Mouse (Mus musculus) olfactory bulb, adult 2 months (tissue): ENCODE measurements around the gene Tgtp2.

Experiments used
- CTCF ChIP-seq: fragments of 200-500 bp; IDR thresholded peaks from 2 replicates; pipeline ENCODE4 v1.5.1; 2012; ENCODE audit warnings: low read depth, mild to moderate bottlenecking, low read length, moderate library complexity; ENCODE audit not compliant: insufficient read depth
- POLR2A ChIP-seq: fragments of 200-500 bp; IDR thresholded peaks from 2 replicates; pipeline ENCODE4 v1.6.1; 2012; ENCODE audit warnings: mild to moderate bottlenecking, low read depth, low read length, moderate library complexity; ENCODE audit not compliant: insufficient read depth

DNA sequence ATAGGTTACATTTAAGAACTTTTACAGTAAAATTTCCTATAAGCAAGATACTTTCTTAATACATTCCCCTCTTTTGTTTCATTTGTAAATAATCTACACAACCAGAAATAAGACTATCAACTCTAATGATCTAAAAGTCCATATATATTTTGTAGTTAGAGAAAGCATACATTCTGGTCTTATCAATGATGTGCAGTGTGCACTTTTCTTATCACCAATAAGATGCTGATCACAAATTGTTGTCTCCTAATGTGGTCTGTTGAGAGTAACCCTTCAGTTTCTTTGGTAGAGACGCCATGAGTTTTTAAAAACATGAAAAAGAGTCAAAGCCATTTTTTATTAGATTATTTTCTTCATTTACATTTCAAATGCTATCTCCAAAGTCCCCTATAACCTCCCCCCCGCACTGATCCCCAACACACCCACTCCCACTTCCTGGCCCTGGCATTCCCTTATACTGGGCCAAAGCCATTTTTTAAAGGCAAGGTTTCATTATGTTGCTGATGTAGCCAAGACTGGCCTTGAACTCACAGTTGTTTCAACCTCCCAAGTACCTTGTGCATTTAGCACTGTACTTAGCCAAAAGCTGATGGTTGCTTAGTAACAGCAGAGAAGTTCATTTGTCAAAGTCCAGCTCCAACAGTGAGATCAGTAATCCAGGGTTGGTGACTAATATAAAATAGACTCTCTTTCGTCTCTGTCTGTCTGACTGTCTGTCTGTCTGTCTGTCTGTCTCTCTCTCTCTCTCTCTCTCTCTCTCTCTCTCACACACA is 25.9 kb upstream of the Tgtp2 start:
- TF ChIP-seq CTCF (no peak), POLR2A (no peak)
